Mouse (Mus musculus) intestine, embryonic 16.5 days (tissue): ENCODE results near the gene Gm28551. TPM values are rescaled to one million over a fixed set of nuclear protein-coding genes. Genes with fewer than 3 reads are reported as not detected.
"Not testable (repeated sequence)": the region's sequence is repeated elsewhere in the genome, so short reads cannot be mapped to it uniquely, and the experiment has no call there.

ENCODE experiments used
- ATAC-seq: fragments of 200-750 bp; cut with Nextera tagmentation; 2 replicates; pipeline ENCODE4 v1.8.0; 2017; ENCODE audit warnings: moderate TSS enrichment, moderate library complexity
- H3K27ac ChIP-seq: fragments of 300-500 bp; sonication (generic); 2 replicates; pipeline ENCODE4 v1.5.1; 2014; ENCODE audit warnings: mild to moderate bottlenecking, low read length
- H3K27me3 ChIP-seq: fragments of 300-500 bp; sonication (generic); replicated peaks from 2 replicates; pipeline ENCODE4 v1.6.1; 2014; ENCODE audit warnings: low read length, control low read depth, mixed read lengths; ENCODE audit not compliant: control insufficient read depth, insufficient read depth
- H3K36me3 ChIP-seq: fragments of 300-500 bp; sonication (generic); 2 replicates; pipeline ENCODE4 v1.6.1; 2014; ENCODE audit warnings: low read length, control low read depth; ENCODE audit not compliant: control insufficient read depth, insufficient read depth
- H3K4me1 ChIP-seq: fragments of 300-500 bp; sonication (generic); 2 replicates; pipeline ENCODE4 v1.6.1; 2014; ENCODE audit warnings: low read length, control low read depth, mixed read lengths; ENCODE audit not compliant: control insufficient read depth, insufficient read depth
- H3K4me2 ChIP-seq: fragments of 300-500 bp; sonication (generic); 2 replicates; pipeline ENCODE4 v1.6.1; 2014; ENCODE audit warnings: low read depth, low read length, control low read depth
- H3K4me3 ChIP-seq: fragments of 300-500 bp; sonication (generic); 2 replicates; pipeline ENCODE4 v1.5.1; 2014; ENCODE audit warnings: mild to moderate bottlenecking, low read length
- H3K9ac ChIP-seq: fragments of 300-500 bp; sonication (generic); 2 replicates; pipeline ENCODE4 v1.6.1; 2014; ENCODE audit warnings: low read depth, low read length
- H3K9me3 ChIP-seq: fragments of 300-500 bp; sonication (generic); 2 replicates; pipeline ENCODE4 v1.6.1; 2016; ENCODE audit warnings: low read length, control low read depth; ENCODE audit not compliant: control insufficient read depth
- whole genome bisulfite sequencing: fragments of 180-500 bp; shearing (Covaris S2); extraction: QIAGEN DNeasy Blood & Tissue Kit; methylation state at CpG from one replicate; pipeline ENCODE4 v1.1.7; 2014; 5-methylcytosine and 5-hydroxymethylcytosine counted together
- polyA plus RNA-seq: library from polyadenylated mRNA; unstranded; fragments of >200 nt; fragmentation: Nextera tagmentation; extraction: Ambion mirVana; gene quantifications from 2 replicates; pipeline ENCODE4 v1.2.1, GENCODE M21; 2015

The Gm28551 gene
- 0.39 and 0.53 TPM in 2 replicates for polyA plus RNA-seq

- Histone ChIP-seq H3K4me2 (peak within 1 kb of the TSS; percentile 53), H3K9ac (peak within 1 kb of the TSS; percentile 95), H3K27ac (peak within 1 kb of the TSS; percentile 80), H3K36me3 (peaks cover 3% of the 10 kb centered on the region; the same call in 1 of the 2 replicates), H3K4me3 (peak within 1 kb of the TSS; percentile 87), H3K4me1 (peaks cover 6% of the 10 kb centered on the region), H3K27me3 (no peaks in the 10 kb centered on the region), H3K9me3 (no peaks in the 10 kb centered on the region)
- peak; percentile 100 for ATAC-seq
- WGBS: under 1% methylated on average over 44 of the region's 44 CpGs
These were observed at the start of gene Gm28551, which contains the start of the genes Asdurf and Asnsd1 for GRCm38 (mm10) chr1:53352327-53353261. Gm28551 (minus strand) TSS chr1:53352667. Asdurf (minus strand) TSS chr1:53352619. Asnsd1 (minus strand) TSS chr1:53352752.

GRCm38 (mm10) chr1:53393936-53394760 is 41.7 kb upstream of the Gm28551 start:
- ATAC-seq: not testable (repeated sequence)
- 38% methylated on average over 21 of the region's 21 CpGs for WGBS

DNA sequence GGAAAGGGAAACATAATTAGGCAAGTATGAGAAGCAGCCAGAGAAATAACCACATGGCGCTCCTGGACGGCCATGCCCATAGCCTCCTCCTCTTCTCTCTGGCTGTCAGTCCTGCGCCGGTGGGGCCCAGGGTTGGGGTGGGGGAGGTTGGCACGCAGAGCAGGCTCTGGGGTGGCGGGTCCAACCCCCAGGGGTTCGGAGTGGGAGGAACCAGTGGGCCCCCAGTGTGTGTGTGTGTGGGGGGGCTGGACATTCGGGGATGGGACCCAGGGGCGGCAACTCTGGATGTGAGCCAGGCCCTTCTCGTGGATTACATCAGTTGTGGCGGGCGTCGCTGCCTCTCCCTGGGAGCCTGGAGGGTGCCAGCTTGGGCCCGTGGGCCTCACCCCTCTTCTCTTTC is 36.3 kb upstream of the Gm28551 start:
- H3K9ac ChIP-seq: no peak overlapping the region
- ATAC-seq: no peak
- H3K36me3 ChIP-seq: no peaks in the 10 kb centered on the region
- 92% methylated on average over 14 of the region's 14 CpGs for WGBS
- H3K27ac ChIP-seq: no peak overlapping the region
- H3K4me2 ChIP-seq: no peak overlapping the region
- no peaks in the 10 kb centered on the region for H3K27me3 ChIP-seq
- no peaks in the 10 kb centered on the region; the same call in 1 of the 2 replicates for H3K9me3 ChIP-seq
- no peaks in the 10 kb centered on the region for H3K4me1 ChIP-seq
- no peak overlapping the region for H3K4me3 ChIP-seq

More at GRCm38 (mm10) chr1:53393936-53394760, 41.7 kb upstream of the Gm28551 start:
- H3K9me3 ChIP-seq, H3K36me3 ChIP-seq, H3K4me1 ChIP-seq, H3K9ac ChIP-seq, H3K4me3 ChIP-seq, H3K27ac ChIP-seq, H3K27me3 ChIP-seq, H3K4me2 ChIP-seq: not testable (repeated sequence)

DNA sequence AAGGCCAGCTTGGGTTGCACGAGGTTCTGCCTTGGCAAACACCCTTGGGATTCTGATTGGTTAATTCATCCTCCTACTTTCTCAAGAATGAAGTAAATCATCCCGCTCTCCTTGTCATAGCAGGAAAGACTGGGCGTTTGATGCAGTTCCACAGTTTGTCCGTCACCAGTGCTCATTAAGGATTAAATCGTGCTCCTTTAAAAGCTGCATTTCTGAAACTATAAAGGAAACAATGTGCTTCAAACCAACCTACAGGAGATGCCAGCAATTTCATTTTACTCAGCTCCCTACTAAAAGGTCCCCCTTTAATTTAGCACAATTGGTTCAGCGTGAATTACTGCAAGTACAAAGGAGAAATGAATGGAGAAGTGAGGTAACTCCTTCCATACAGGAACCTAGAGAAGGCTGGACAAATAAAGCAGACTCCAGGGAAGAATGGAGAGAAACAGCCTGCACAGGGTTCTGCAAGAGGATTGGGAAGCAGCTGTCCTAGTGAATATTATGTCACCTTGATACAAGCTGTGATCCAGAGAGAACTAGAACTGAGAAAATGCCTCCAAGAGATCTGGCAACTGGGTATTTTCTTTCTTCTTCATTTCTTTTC is 31.7 kb upstream of the Gm28551 start:
- H3K36me3 ChIP-seq: no peaks in the 10 kb centered on the region
- no peak overlapping the region for H3K27ac ChIP-seq
- 72% methylated on average over 6 of the region's 6 CpGs for WGBS
- no peaks in the 10 kb centered on the region for H3K4me1 ChIP-seq
- no peak for ATAC-seq
- H3K4me2 ChIP-seq: no peak overlapping the region
- H3K4me3 ChIP-seq: no peak overlapping the region
- no peaks in the 10 kb centered on the region for H3K9me3 ChIP-seq
- no peaks in the 10 kb centered on the region for H3K27me3 ChIP-seq
- H3K9ac ChIP-seq: no peak overlapping the region

- Histone ChIP-seq H3K4me1 (no peaks in the 10 kb centered on the region), H3K4me3 (no peak overlapping the region)
- WGBS: 78% methylated on average over 3 of the region's 3 CpGs
These were observed 25.3 kb upstream of the Gm28551 start for GRCm38 (mm10) chr1:53377731-53378130.

GRCm38 (mm10) chr1:53375965-53376364 is 23.5 kb upstream of the Gm28551 start:
- H3K27ac ChIP-seq, H3K4me1 ChIP-seq, H3K36me3 ChIP-seq, H3K9me3 ChIP-seq, H3K9ac ChIP-seq, H3K4me2 ChIP-seq, H3K27me3 ChIP-seq, H3K4me3 ChIP-seq: not testable (repeated sequence)
- WGBS: 71% methylated on average over 2 of the region's 2 CpGs
- ATAC-seq: peak; percentile 66; the same call in 1 of the 2 replicates

More at GRCm38 (mm10) chr1:53377731-53378130, 25.3 kb upstream of the Gm28551 start:
- H3K27ac ChIP-seq: no peak overlapping the region
- H3K9me3 ChIP-seq: no peaks in the 10 kb centered on the region
- H3K4me2 ChIP-seq: no peak overlapping the region
- no peaks in the 10 kb centered on the region for H3K27me3 ChIP-seq
- H3K36me3 ChIP-seq: no peaks in the 10 kb centered on the region
- ATAC-seq: no peak
- no peak overlapping the region for H3K9ac ChIP-seq

DNA sequence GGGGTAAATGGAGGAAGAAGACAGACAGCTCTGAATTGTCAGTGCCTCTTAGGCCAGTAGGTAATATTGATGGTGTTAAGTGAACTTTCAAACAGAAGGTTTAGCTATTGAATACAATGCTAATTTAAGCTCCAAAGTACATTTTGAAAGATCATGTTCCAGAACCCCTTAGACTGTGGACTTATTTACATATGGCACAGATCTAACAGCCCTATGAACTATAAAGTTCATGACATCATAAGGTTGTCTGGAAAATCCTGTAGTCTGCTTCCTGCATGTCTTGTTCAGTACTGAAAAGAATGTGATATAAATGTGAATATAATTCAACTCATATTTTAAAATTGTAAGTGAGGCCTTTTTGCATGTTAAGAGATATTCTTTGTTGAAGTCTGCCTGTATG is 6.5 kb upstream of the Gm28551 start:
- Histone ChIP-seq H3K27me3 (no peaks in the 10 kb centered on the region), H3K36me3 (no peaks in the 10 kb centered on the region), H3K9me3 (no peaks in the 10 kb centered on the region), H3K4me2 (no peak overlapping the region), H3K4me3 (no peak overlapping the region), H3K9ac (no peak overlapping the region), H3K4me1 (no peaks in the 10 kb centered on the region), H3K27ac (no peak overlapping the region)
- peak; percentile 86 for ATAC-seq

GRCm38 (mm10) chr1:53341071-53341470 is 11.4 kb downstream of the Gm28551 start:
- no peak for ATAC-seq
- 99% methylated on average over 2 of the region's 2 CpGs for WGBS
- peaks cover 12% of the 10 kb centered on the region; the same call in 1 of the 2 replicates for H3K36me3 ChIP-seq

DNA sequence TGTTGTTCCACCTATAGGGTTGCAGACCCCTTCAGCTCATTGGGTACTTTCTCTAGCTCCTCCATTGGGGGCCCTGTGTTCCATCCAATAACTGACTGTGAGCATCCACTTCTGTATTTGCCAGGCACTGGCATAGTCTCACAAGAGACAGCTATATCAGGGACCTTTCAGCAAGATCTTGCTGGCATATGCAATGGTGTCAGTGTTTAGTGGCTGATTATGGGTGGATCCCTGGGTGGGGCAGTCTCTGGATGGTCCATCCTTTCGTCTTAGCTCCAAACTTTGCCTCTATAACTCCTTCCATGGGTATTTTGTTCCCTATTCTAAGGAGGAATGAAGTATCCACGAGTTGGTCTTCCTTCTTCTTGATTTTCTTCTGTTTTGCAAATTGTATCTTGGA is 15.1 kb downstream of the Gm28551 start:
- not testable (repeated sequence) for H3K4me1 ChIP-seq, H3K4me3 ChIP-seq, H3K4me2 ChIP-seq, H3K27ac ChIP-seq, H3K9ac ChIP-seq, H3K9me3 ChIP-seq, H3K27me3 ChIP-seq, ATAC-seq
- peaks cover 10% of the 10 kb centered on the region; the same call in 1 of the 2 replicates for H3K36me3 ChIP-seq
- WGBS: 71% methylated on average over 2 of the region's 2 CpGs

More at GRCm38 (mm10) chr1:53341071-53341470, 11.4 kb downstream of the Gm28551 start:
- H3K4me1 ChIP-seq: no peaks in the 10 kb centered on the region
- H3K27ac ChIP-seq: no peak overlapping the region
- no peaks in the 10 kb centered on the region for H3K9me3 ChIP-seq
- no peaks in the 10 kb centered on the region for H3K27me3 ChIP-seq
- no peak overlapping the region for H3K9ac ChIP-seq
- H3K4me2 ChIP-seq: no peak overlapping the region
- H3K4me3 ChIP-seq: no peak overlapping the region
